Mouse (Mus musculus) urinary bladder, adult 18-20 months (tissue): ENCODE data around the gene Olfr1249.
"Not testable (repeated sequence)": the region's sequence is repeated elsewhere in the genome, so short reads cannot be mapped to it uniquely, and the experiment has no call there.

Source experiments
- DNase-seq, 2 experiments: peaks; one replicate each; pipeline ENCODE4 v3.0.0; 2022; ENCODE audit warnings: low spot score in 2 of 2, mixed read lengths in 2 of 2

The Olfr1249 gene

GRCm38 (mm10) chr2:89634883-89635282, at the start of gene Olfr1249:
TSS of gene Olfr1249 (minus strand) at chr2:89634983.
- no peak for DNase-seq

- no peak for DNase-seq
Observed at GRCm38 (mm10) chr2:89671836-89672235, 37.1 kb upstream of the Olfr1249 start, which contains the start of gene Olfr1251. TSS of gene Olfr1251 (minus strand) at chr2:89671936.

DNA sequence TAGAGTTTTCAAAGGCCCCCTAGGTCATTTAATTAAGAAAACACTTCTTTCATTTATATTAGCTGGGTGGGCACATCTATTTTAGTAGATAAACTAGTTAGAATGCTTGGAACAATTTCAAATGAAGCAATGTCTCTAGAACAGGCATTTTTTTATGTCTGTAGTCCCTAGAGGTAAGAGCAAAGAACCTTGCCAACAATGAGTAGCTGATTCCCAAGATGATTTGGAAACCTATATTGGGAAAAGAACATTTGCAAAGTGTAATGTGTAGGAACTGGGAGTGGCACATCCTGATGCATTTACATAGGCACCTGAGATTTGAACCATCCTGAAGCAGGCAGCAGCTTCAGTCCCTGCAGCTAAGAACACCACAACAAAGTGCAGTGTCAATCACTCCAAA, 26.6 kb upstream of the Olfr1249 start, which contains the start of gene Olfr1250:
Gene Olfr1250, minus strand, starts transcription at position 101 of the 400 bp plus-strand sequence.
- DNase-seq = no peak

DNA sequence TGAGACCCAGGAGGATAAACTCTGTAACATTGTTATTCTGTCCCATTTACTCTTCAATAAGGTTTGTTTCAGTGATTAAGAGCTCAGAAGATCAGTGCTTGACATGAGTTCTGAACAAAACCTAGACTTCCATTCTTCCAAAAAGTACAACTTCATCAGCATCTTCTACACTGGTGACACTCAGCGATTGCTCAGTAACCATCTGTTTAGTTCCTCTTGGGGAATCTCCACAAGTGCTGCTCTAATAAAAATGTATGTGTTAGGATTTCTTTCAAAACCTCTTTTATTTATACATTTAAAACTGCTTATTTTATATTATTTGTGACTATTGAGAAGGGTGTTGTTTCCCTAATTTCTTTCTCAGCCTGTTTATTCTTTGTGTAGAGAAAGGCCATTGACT, 16.6 kb downstream of the Olfr1249 start, which contains the start of gene Olfr1248:
Gene Olfr1248, minus strand, starts transcription at position 101 of the 400 bp plus-strand sequence.
- not testable (repeated sequence) for DNase-seq

DNA sequence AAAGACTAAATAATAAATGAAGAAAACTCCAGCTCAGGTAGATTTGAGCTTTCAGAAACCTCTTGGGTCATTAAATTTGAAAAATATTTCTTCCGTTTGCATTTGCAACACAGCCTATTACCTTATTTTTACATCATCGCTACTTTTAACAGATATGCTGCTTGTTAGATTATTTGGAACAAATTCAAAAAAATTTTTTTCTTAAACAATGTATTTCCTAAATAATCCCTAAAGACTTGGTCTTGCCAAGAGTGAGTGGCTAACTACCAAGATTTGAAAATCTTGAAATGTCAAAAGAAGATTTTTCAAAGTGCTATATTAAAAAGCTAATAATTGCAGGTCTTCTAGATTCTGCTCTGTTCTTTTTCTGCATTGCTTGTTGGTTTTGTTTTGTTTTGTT, 20.8 kb downstream of the Olfr1249 start, which contains the start of gene Olfr1247:
Gene Olfr1247, minus strand, starts transcription at position 101 of the 400 bp plus-strand sequence.
- no peak for DNase-seq

GRCm38 (mm10) chr2:89593057-89593456, 41.7 kb downstream of the Olfr1249 start, which contains the start of gene Olfr1246:
TSS of gene Olfr1246 (minus strand) at chr2:89593157.
- no peak for DNase-seq
